Mouse (Mus musculus): Measurements from ENCODE around the gene Ddi2.

DNA sequence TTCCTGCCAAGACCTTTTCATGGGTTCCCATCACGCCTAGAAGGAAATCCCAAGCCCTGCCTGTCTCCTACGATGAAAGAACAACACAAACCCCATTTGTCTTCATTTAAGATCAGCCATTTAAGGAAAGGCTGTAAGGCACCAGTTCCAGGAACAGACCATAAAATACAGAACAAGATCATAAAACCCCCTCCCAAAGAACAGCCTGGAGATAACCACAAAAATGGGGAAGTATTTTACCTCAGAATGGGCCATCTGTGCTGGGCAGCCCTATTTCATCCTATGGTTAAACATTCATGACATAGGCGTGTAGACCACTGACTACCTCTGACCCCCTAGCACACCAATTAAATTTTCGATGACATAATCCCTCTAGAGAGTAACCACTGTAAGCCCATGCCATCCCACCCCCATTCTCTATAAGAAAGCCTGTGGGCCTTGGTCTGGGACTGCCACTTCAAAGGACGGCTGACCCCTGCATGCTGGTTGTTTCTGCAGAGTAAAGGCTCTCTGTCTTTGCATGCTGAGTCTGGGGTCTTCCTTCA lies 9.5 kb downstream of the Ddi2 start:
- no peak for TF ChIP-seq CTCF (IDR thresholded peaks at IDR 0.05; ENCODE audit: low read depth)
- TF ChIP-seq EP300 (IDR thresholded peaks at IDR 0.05; ENCODE audit: low read depth) = no peak
